Mouse (Mus musculus): Measurements from ENCODE around the gene Klrc1. TPM values are rescaled to one million over a fixed set of nuclear protein-coding genes. Genes with fewer than 3 reads are reported as not detected.
"Not testable (repeated sequence)": the region's sequence is repeated elsewhere in the genome, so short reads cannot be mapped to it uniquely, and the experiment has no call there.

Klrc1 gene
- polyA plus RNA-seq, 1 experiment from 2014 or later: not detected

DNA sequence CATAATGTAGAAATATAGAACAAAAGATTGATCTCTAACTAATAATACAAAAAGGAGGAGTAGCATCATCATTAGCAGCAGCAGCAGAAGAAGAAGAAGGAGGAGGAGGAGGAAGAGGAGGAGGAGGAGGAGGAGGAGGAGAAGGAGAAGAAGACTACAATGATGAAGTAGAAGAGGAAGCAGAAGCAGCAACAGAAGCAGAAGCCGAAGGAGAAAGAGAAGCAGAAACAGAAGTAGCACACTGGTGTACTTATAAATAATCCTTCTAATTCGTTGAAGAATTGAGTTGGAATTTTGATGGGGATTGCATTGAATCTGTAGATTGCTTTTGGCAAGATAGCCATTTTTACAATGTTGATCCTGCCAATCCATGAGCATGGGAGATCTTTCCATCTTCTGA is 47.7 kb downstream of the Klrc1 start:
- WGBS: 72% methylated on average over 2 of the region's 2 CpGs
- not testable (repeated sequence) for H3K4me2 ChIP-seq; H3K4me1 ChIP-seq; H3K27me3 ChIP-seq (replicated peaks); H3K9ac ChIP-seq; H3K9me3 ChIP-seq; H3K36me3 ChIP-seq; H3K27ac ChIP-seq (replicated peaks); ATAC-seq (ENCODE audit: extremely low read depth, insufficient number of reproducible peaks, low FRiP score, low TSS enrichment); H3K4me3 ChIP-seq

DNA sequence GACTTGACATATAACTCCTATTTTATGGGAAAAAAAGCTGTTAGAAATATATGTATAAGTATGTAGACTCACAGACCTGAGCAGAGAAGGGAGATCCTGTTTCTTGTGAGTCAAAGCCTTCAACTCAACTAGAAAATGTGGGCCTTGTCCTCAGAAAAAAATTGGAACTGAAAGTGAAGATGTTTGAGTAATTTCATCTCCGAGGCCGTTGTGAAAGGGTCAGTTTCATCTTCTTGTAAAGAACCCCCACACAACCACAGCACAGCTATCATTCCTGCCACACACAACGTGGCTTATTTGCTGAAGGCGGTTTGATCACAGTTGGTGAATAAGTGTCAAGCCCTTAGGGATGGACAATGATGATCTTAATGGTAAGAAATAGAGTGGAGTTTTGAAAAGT is 55.0 kb downstream of the Klrc1 start, which contains the start of gene Klrk1:
Klrk1 (minus strand) TSS at position 130 of the 400 bp plus-strand sequence.
- Histone ChIP-seq H3K36me3 (no peaks in the 10 kb centered on the region), H3K4me1 (no peaks in the 10 kb centered on the region), H3K4me3 (no peak within 1 kb of the TSS), H3K9ac (no peak within 1 kb of the TSS), H3K9me3 (no peaks in the 10 kb centered on the region), H3K27ac (replicated peaks) (no peak within 1 kb of the TSS), H3K27me3 (replicated peaks) (no peaks in the 10 kb centered on the region), H3K4me2 (no peak within 1 kb of the TSS)
- ATAC-seq (ENCODE audit: extremely low read depth, insufficient number of reproducible peaks, low FRiP score, low TSS enrichment): no peak
- WGBS: 67% methylated on average over 4 of the region's 4 CpGs

Small RNA genes lying within 50 kb of the gene (microRNA-seq; reads per million reads assigned to microRNA genes)
- gene Mir680-1: not detected

Other genes starting within 250 kb of the Klrc1 start
- gene Clec1a, start 227.0 kb downstream of the Klrc1 start, polyA plus RNA-seq (2015; fragmentation: Nextera tagmentation; extraction: Ambion mirVana): 3.0 and 3.2 TPM in 2 replicates
- 0.29 and 0.48 TPM in 2 replicates for gene Olr1, start 171.8 kb downstream of the Klrc1 start, polyA plus RNA-seq (2015; fragmentation: Nextera tagmentation; extraction: Ambion mirVana)
- 0.12 TPM in 1 of 2 replicates, not detected in the other for gene Tmem52b, start 166.4 kb downstream of the Klrc1 start, polyA plus RNA-seq (2015; fragmentation: Nextera tagmentation; extraction: Ambion mirVana)
- 40.3 and 41.3 TPM in 2 replicates for gene Gabarapl1, start 145.8 kb downstream of the Klrc1 start, polyA plus RNA-seq (2015; fragmentation: Nextera tagmentation; extraction: Ambion mirVana)
- gene Klre1, start 101.1 kb downstream of the Klrc1 start, polyA plus RNA-seq (2015; fragmentation: Nextera tagmentation; extraction: Ambion mirVana): not detected in 2 replicates
- gene Klrd1, start 87.2 kb downstream of the Klrc1 start, polyA plus RNA-seq (2015; fragmentation: Nextera tagmentation; extraction: Ambion mirVana): not detected in 2 replicates
- 0.04 TPM in 1 of 2 replicates, not detected in the other for gene Klrk1, start 55.1 kb downstream of the Klrc1 start, polyA plus RNA-seq (2015; fragmentation: Nextera tagmentation; extraction: Ambion mirVana)
- gene Klrc3, start 35.6 kb downstream of the Klrc1 start, polyA plus RNA-seq (2015; fragmentation: Nextera tagmentation; extraction: Ambion mirVana): not detected in 2 replicates
- not detected in 2 replicates for gene Klrc2, start 18.3 kb downstream of the Klrc1 start, polyA plus RNA-seq (2015; fragmentation: Nextera tagmentation; extraction: Ambion mirVana)
- not detected in 2 replicates for gene Klri1, start 38.2 kb upstream of the Klrc1 start, polyA plus RNA-seq (2015; fragmentation: Nextera tagmentation; extraction: Ambion mirVana)
- gene Klri2, start 61.5 kb upstream of the Klrc1 start, polyA plus RNA-seq (2015; fragmentation: Nextera tagmentation; extraction: Ambion mirVana): not detected in 2 replicates
- not detected in 2 replicates for gene Gm156, start 105.3 kb upstream of the Klrc1 start, polyA plus RNA-seq (2015; fragmentation: Nextera tagmentation; extraction: Ambion mirVana)
- not detected in 2 replicates for gene Gm17631, start 183.7 kb upstream of the Klrc1 start, polyA plus RNA-seq (2015; fragmentation: Nextera tagmentation; extraction: Ambion mirVana)
- not detected in 2 replicates for gene Klra17, start 197.7 kb upstream of the Klrc1 start, polyA plus RNA-seq (2015; fragmentation: Nextera tagmentation; extraction: Ambion mirVana)
- not detected in 2 replicates for gene Klra5, start 238.7 kb upstream of the Klrc1 start, polyA plus RNA-seq (2015; fragmentation: Nextera tagmentation; extraction: Ambion mirVana)